Mouse (Mus musculus) bone marrow, adult 2 months (tissue): ENCODE measurements at regions not wholly inside any gene's neighbourhood (a gene's known extent, or its start where the extent isn't known, plus 50 kb on each side); places are given as distances from the start of the nearest gene placed in this dataset.

Experiments
- CTCF ChIP-seq: fragments of 200-500 bp; IDR thresholded peaks from 2 replicates; pipeline ENCODE4 v1.5.1; 2011; ENCODE audit warnings: low read length, control low read depth; ENCODE audit not compliant: control insufficient read depth, insufficient read depth
- POLR2A ChIP-seq: fragments of 200-500 bp; IDR thresholded peaks from 2 replicates; pipeline ENCODE4 v1.6.1; 2011; ENCODE audit warnings: low read depth, mild to moderate bottlenecking, control low read depth, low read length, borderline replicate concordance; ENCODE audit not compliant: control insufficient read depth

GRCm38 (mm10) chr3:115816328-115817160 lies 71.1 kb upstream of the Dph5 start:
- no peak for TF ChIP-seq CTCF
- TF ChIP-seq POLR2A = no peak
